Mouse (Mus musculus): Measurements from ENCODE around the gene Emx1. TPM values are rescaled to one million over a fixed set of nuclear protein-coding genes. Genes with fewer than 3 reads are reported as not detected.

Gene Emx1
- polyA plus RNA-seq, 1 experiment, result 0.11 TPM

- no peak overlapping the region for H3K4me3 ChIP-seq (replicated peaks; ENCODE audit: insufficient read depth, low read depth, low read length)
- H3K27ac ChIP-seq (ENCODE audit: insufficient read depth, low read length), result no peak overlapping the region
- no peaks in the 10 kb centered on the region for H3K4me1 ChIP-seq (ENCODE audit: control insufficient read depth, insufficient read depth, low read length)
- no peak for DNase-seq
- TF ChIP-seq POLR2A (IDR thresholded peaks at IDR 0.05; ENCODE audit: borderline replicate concordance, insufficient read depth, low read length) (no peak), CTCF (IDR thresholded peaks at IDR 0.05; ENCODE audit: borderline replicate concordance, insufficient read depth, low read depth, low read length) (no peak)
- 67% methylated on average over 5 of the region's 5 CpGs for WGBS
- no peaks in the 10 kb centered on the region for H3K27me3 ChIP-seq (ENCODE audit: control insufficient read depth, insufficient read depth, low read length)
Observed at GRCm38 (mm10) chr6:85234796-85235195, 47.6 kb downstream of the Emx1 start.

GRCm38 (mm10) chr6:85237001-85237400, 49.8 kb downstream of the Emx1 start:
- Histone ChIP-seq H3K4me3 (replicated peaks; ENCODE audit: insufficient read depth, low read depth, low read length) (no peak overlapping the region), H3K4me1 (ENCODE audit: control insufficient read depth, insufficient read depth, low read length) (no peaks in the 10 kb centered on the region), H3K27me3 (ENCODE audit: control insufficient read depth, insufficient read depth, low read length) (no peaks in the 10 kb centered on the region), H3K27ac (ENCODE audit: insufficient read depth, low read length) (no peak overlapping the region)
- 58% methylated on average over 5 of the region's 5 CpGs for WGBS
- TF ChIP-seq POLR2A (IDR thresholded peaks at IDR 0.05; ENCODE audit: borderline replicate concordance, insufficient read depth, low read length), result no peak
- peak; percentile 39; the same call in 1 of the 2 replicates for TF ChIP-seq CTCF (IDR thresholded peaks at IDR 0.05; ENCODE audit: borderline replicate concordance, insufficient read depth, low read depth, low read length)
- peak in 1 of 2 experiments; percentile 38 for DNase-seq

- Histone ChIP-seq H3K4me1 (ENCODE audit: control insufficient read depth, insufficient read depth, low read length) (no peaks in the 10 kb centered on the region), H3K27me3 (ENCODE audit: control insufficient read depth, insufficient read depth, low read length) (no peaks in the 10 kb centered on the region), H3K27ac (ENCODE audit: insufficient read depth, low read length) (no peak overlapping the region), H3K4me3 (replicated peaks; ENCODE audit: insufficient read depth, low read depth, low read length) (no peak overlapping the region)
- 69% methylated on average over 10 of the region's 10 CpGs for WGBS
- DNase-seq, result no peak
- TF ChIP-seq POLR2A (IDR thresholded peaks at IDR 0.05; ENCODE audit: borderline replicate concordance, insufficient read depth, low read length) (no peak), CTCF (IDR thresholded peaks at IDR 0.05; ENCODE audit: borderline replicate concordance, insufficient read depth, low read depth, low read length) (no peak)
Observed at GRCm38 (mm10) chr6:85237595-85238337, 50.5 kb downstream of the Emx1 start.

GRCm38 (mm10) chr6:85239044-85239489, 51.8 kb downstream of the Emx1 start:
- peak; percentile 76 for TF ChIP-seq CTCF (IDR thresholded peaks at IDR 0.05; ENCODE audit: borderline replicate concordance, insufficient read depth, low read depth, low read length)
- TF ChIP-seq POLR2A (IDR thresholded peaks at IDR 0.05; ENCODE audit: borderline replicate concordance, insufficient read depth, low read length), result no peak
- WGBS, result 20% methylated on average over 4 of the region's 4 CpGs
- no peaks in the 10 kb centered on the region for H3K4me1 ChIP-seq (ENCODE audit: control insufficient read depth, insufficient read depth, low read length)
- no peak overlapping the region for H3K4me3 ChIP-seq (replicated peaks; ENCODE audit: insufficient read depth, low read depth, low read length)
- peak; percentile 47 to 59 for DNase-seq
- H3K27me3 ChIP-seq (ENCODE audit: control insufficient read depth, insufficient read depth, low read length), result no peaks in the 10 kb centered on the region
- no peak overlapping the region for H3K27ac ChIP-seq (ENCODE audit: insufficient read depth, low read length)

- WGBS, result 88% methylated on average over 9 of the region's 9 CpGs
- TF ChIP-seq CTCF (IDR thresholded peaks at IDR 0.05; ENCODE audit: borderline replicate concordance, insufficient read depth, low read depth, low read length), result no peak
- no peak for TF ChIP-seq POLR2A (IDR thresholded peaks at IDR 0.05; ENCODE audit: borderline replicate concordance, insufficient read depth, low read length)
- no peaks in the 10 kb centered on the region for H3K27me3 ChIP-seq (ENCODE audit: control insufficient read depth, insufficient read depth, low read length)
- DNase-seq, result no peak
- H3K4me3 ChIP-seq (replicated peaks; ENCODE audit: insufficient read depth, low read depth, low read length), result no peak overlapping the region
- H3K27ac ChIP-seq (ENCODE audit: insufficient read depth, low read length), result no peak overlapping the region
- 0 out of 2 replicates have a peak, but pooled peaks cover 3% of the 10 kb centered on the region for H3K4me1 ChIP-seq (ENCODE audit: control insufficient read depth, insufficient read depth, low read length)
Observed at GRCm38 (mm10) chr6:85249821-85250220, 62.6 kb downstream of the Emx1 start.

GRCm38 (mm10) chr6:85250811-85251241, 63.6 kb downstream of the Emx1 start:
- Histone ChIP-seq H3K27me3 (ENCODE audit: control insufficient read depth, insufficient read depth, low read length) (no peaks in the 10 kb centered on the region), H3K4me1 (ENCODE audit: control insufficient read depth, insufficient read depth, low read length) (0 out of 2 replicates have a peak, but pooled peaks cover 3% of the 10 kb centered on the region), H3K4me3 (replicated peaks; ENCODE audit: insufficient read depth, low read depth, low read length) (no peak overlapping the region), H3K27ac (ENCODE audit: insufficient read depth, low read length) (no peak overlapping the region)
- 15% methylated on average over 6 of the region's 6 CpGs for WGBS
- peak; percentile 40 to 56 for DNase-seq
- TF ChIP-seq POLR2A (IDR thresholded peaks at IDR 0.05; ENCODE audit: borderline replicate concordance, insufficient read depth, low read length) (no peak), CTCF (IDR thresholded peaks at IDR 0.05; ENCODE audit: borderline replicate concordance, insufficient read depth, low read depth, low read length) (no peak)

- Histone ChIP-seq H3K27ac (ENCODE audit: insufficient read depth, low read length) (no peak overlapping the region), H3K4me1 (ENCODE audit: control insufficient read depth, insufficient read depth, low read length) (0 out of 2 replicates have a peak, but pooled peaks cover 3% of the 10 kb centered on the region), H3K27me3 (ENCODE audit: control insufficient read depth, insufficient read depth, low read length) (no peaks in the 10 kb centered on the region), H3K4me3 (replicated peaks; ENCODE audit: insufficient read depth, low read depth, low read length) (no peak overlapping the region)
- TF ChIP-seq CTCF (IDR thresholded peaks at IDR 0.05; ENCODE audit: borderline replicate concordance, insufficient read depth, low read depth, low read length) (no peak), POLR2A (IDR thresholded peaks at IDR 0.05; ENCODE audit: borderline replicate concordance, insufficient read depth, low read length) (no peak)
- DNase-seq, result no peak
- 85% methylated on average over 17 of the region's 17 CpGs for WGBS
Observed at GRCm38 (mm10) chr6:85252251-85253058, 65.2 kb downstream of the Emx1 start.
